Comparison of ENCODE assay signal across 8 mouse cellular contexts in genomic region chr5:112214419-112214818, GRCm38 (mm10). TPM values are rescaled to one million over a fixed set of nuclear protein-coding genes. Genes with fewer than 3 reads are reported as not detected.
DNase-seq lines count a peak whose midpoint lies in the region; ATAC-seq and TF ChIP-seq lines count a peak whose summit lies in the region.

No protein-coding gene starts in this region.

- DNase-seq in A20 (ENCODE audit: low read depth, low spot score), result peak; percentile 47
- peak; percentile 80 for DNase-seq in ES-E14 (ENCODE audit: low read depth, low spot score)
- DNase-seq in kidney, postnatal 14 days, result peak; percentile 69
- peak; percentile 48 for DNase-seq in lung, adult 2 months
- DNase-seq in retina, postnatal 1 day, result peak; percentile 86
- DNase-seq in urinary bladder, postnatal 10 days (ENCODE audit: low spot score), result no peak

- H3K4me3 ChIP-seq in ES-E14 (ENCODE audit: insufficient read depth in 1 of 2, low read depth in 1 of 2, low read length in 2 of 2, poor library complexity in 1 of 2, severe bottlenecking in 1 of 2), result no peak overlapping the region; a peak in 1 of 4 replicates
- H3K4me3 ChIP-seq in cortical plate, adult 2 months (ENCODE audit: insufficient read depth, low read length), result no peak overlapping the region
- H3K4me3 ChIP-seq in heart, embryonic 11.5 days (ENCODE audit: low read depth, low read length), result no peak overlapping the region
- H3K4me3 ChIP-seq in lung, adult 2 months (replicated peaks; ENCODE audit: extremely low read depth, low read depth, low read length), result no peak overlapping the region

- H3K27me3 ChIP-seq in heart, embryonic 11.5 days (ENCODE audit: control insufficient read depth, insufficient read depth, low read length), result peaks cover 31% of the 10 kb centered on the region

- TF ChIP-seq POLR2A in cortical plate, adult 2 months (IDR thresholded peaks at IDR 0.05; ENCODE audit: extremely low read depth, insufficient read depth, low read length), result peak; percentile 44; the same call in 1 of the 2 replicates
- TF ChIP-seq POLR2A in lung, adult 2 months (IDR thresholded peaks at IDR 0.05; ENCODE audit: borderline replicate concordance, extremely low read depth, low read depth, low read length), result no peak

- H3K27ac ChIP-seq in ES-E14 (ENCODE audit: insufficient read depth, low read depth, low read length, poor library complexity, severe bottlenecking), result no peak overlapping the region
- H3K27ac ChIP-seq in cortical plate, adult 2 months (ENCODE audit: insufficient read depth, low read length), result no peak overlapping the region
- no peak overlapping the region for H3K27ac ChIP-seq in heart, embryonic 11.5 days (ENCODE audit: low read depth, low read length)

- peak overlapping the region; percentile 34; the same call in 1 of the 2 replicates for H3K9ac ChIP-seq in ES-E14 (ENCODE audit: insufficient read depth, low read depth, low read length, poor library complexity, severe bottlenecking)
- no peak overlapping the region for H3K9ac ChIP-seq in heart, embryonic 11.5 days (ENCODE audit: low read depth, low read length)

- in situ Hi-C loops in ES-E14 (cut with MboI; ENCODE audit: low sequenced_read_pairs in 2 of 2, unreplicated experiment in 2 of 2), result no loop called here

- WGBS in heart, embryonic 11.5 days (ENCODE audit: insufficient replicate concordance), result 6% methylated on average over 10 of the region's 10 CpGs
- WGBS in lung, adult 2 months, result 7% methylated on average over 10 of the region's 10 CpGs

- H3K4me1 ChIP-seq in ES-E14 (ENCODE audit: control insufficient read depth in 2 of 2, insufficient read depth in 2 of 2, low read length in 2 of 2, poor library complexity in 1 of 2), result peaks cover 6 to 29% of the 10 kb centered on the region in 2 experiments
- H3K4me1 ChIP-seq in cortical plate, adult 2 months (ENCODE audit: control insufficient read depth, insufficient read depth, low read length), result no peaks in the 10 kb centered on the region
- H3K4me1 ChIP-seq in heart, embryonic 11.5 days (ENCODE audit: control insufficient read depth, insufficient read depth, low read length), result peaks cover 5% of the 10 kb centered on the region; the same call in 1 of the 2 replicates
- peaks cover 3% of the 10 kb centered on the region; the same call in 1 of the 2 replicates for H3K4me1 ChIP-seq in lung, adult 2 months (ENCODE audit: control insufficient read depth, insufficient read depth, low read length)

- H3K4me2 ChIP-seq in heart, embryonic 11.5 days, result peak overlapping the region; percentile 17; the same call in 1 of the 2 replicates

- ATAC-seq in heart, embryonic 11.5 days (replicated peaks; ENCODE audit: insufficient number of reproducible peaks, low FRiP score, low TSS enrichment), result no peak

- no peaks in the 10 kb centered on the region for H3K9me3 ChIP-seq in ES-E14 (ENCODE audit: control insufficient read depth, insufficient read depth, low read depth, low read length)
- H3K9me3 ChIP-seq in heart, embryonic 11.5 days (replicated peaks; ENCODE audit: control insufficient read depth, low read length), result no peaks in the 10 kb centered on the region

- no peaks in the 10 kb centered on the region for H3K36me3 ChIP-seq in ES-E14 (ENCODE audit: control insufficient read depth, insufficient read depth, low read length, poor library complexity, severe bottlenecking)
- no peaks in the 10 kb centered on the region for H3K36me3 ChIP-seq in heart, embryonic 11.5 days (ENCODE audit: control insufficient read depth, insufficient read depth, low read length)

- peak; percentile 69 for TF ChIP-seq CTCF in cortical plate, adult 2 months (IDR thresholded peaks at IDR 0.05; ENCODE audit: extremely low read depth, insufficient read depth, low read length)
- peak; percentile 83 for TF ChIP-seq CTCF in lung, adult 2 months (IDR thresholded peaks at IDR 0.05; ENCODE audit: insufficient read depth, low read length)

TF ChIP-seq in ES-E14, 5 proteins besides CTCF, POLR2A, EP300 and RAD21:
- TF ChIP-seq ZNF384 (IDR thresholded peaks at IDR 0.05; ENCODE audit: low read depth, low read length) (no peak), ZC3H11A (IDR thresholded peaks at IDR 0.05; ENCODE audit: borderline replicate concordance, low read depth, low read length) (0 out of 2 replicates have a peak, but pooled peaks have one; percentile 14)

RNA-seq across cellular contexts. Expression of gene Cryba4, which starts 37.9 kb away (rescaled TPM):
- 0.31 and 0.69 TPM in 2 replicates for total RNA-seq in ES-E14 (2012; rRNA removed)
- 1.7 and 2.2 TPM in 2 replicates for polyA plus RNA-seq in cortical plate, adult 2 months (2012; rRNA removed)
- 0.66 TPM in 1 of 2 replicates, not detected in the other for polyA plus RNA-seq in heart, embryonic 11.5 days (2014; fragmentation: Nextera tagmentation; extraction: Ambion mirVana)
- 1.0 and 1.4 TPM in 2 replicates for polyA plus RNA-seq in lung, adult 2 months (2012; rRNA removed)

RNA-seq across cellular contexts. Expression of gene Crybb1, which starts 41.2 kb away (rescaled TPM):
- total RNA-seq in ES-E14 (2012; rRNA removed), result not detected in 2 replicates
- 7.5 and 8.2 TPM in 2 replicates for polyA plus RNA-seq in cortical plate, adult 2 months (2012; rRNA removed)
- not detected in 2 replicates for polyA plus RNA-seq in heart, embryonic 11.5 days (2014; fragmentation: Nextera tagmentation; extraction: Ambion mirVana)
- 0.14 TPM in 1 of 2 replicates, not detected in the other for polyA plus RNA-seq in lung, adult 2 months (2012; rRNA removed)
